ENCODE assay signal across 9 mouse cellular contexts in genomic region chr8:119837553-119838071, GRCm38 (mm10). TPM values are rescaled to one million over a fixed set of nuclear protein-coding genes. Genes with fewer than 3 reads are reported as not detected.
DNase-seq lines count a peak whose midpoint lies in the region; ATAC-seq and TF ChIP-seq lines count a peak whose summit lies in the region.
"Had no signal": no experiment of that assay in that cellular context is flagged by ENCODE, and none has a peak within 500 bp of the region (broad histone marks: within the 10 kb centered on the region; RNA-seq: fewer than 3 reads in every experiment).

No protein-coding gene starts in this region.

- peak overlapping the region; percentile 5; the same call in 1 of the 2 replicates for H3K9ac ChIP-seq in intestine, embryonic 14.5 days (ENCODE audit: low read length)
- H3K9ac ChIP-seq in midbrain, embryonic 12.5 days (replicated peaks), result peak overlapping the region; percentile 41

- H3K4me3 ChIP-seq in spleen, adult 2 months (ENCODE audit: extremely low read depth, insufficient read depth, insufficient read length), result peak overlapping the region; percentile 95
- peak overlapping the region; percentile 75; the same call in 1 of the 2 replicates for H3K4me3 ChIP-seq in intestine, embryonic 14.5 days (ENCODE audit: low read depth, low read length)
- peak overlapping the region; percentile 70 for H3K4me3 ChIP-seq in midbrain, embryonic 12.5 days
- H3K4me3 ChIP-seq: myocyte had no signal

- peaks cover 33% of the 10 kb centered on the region for H3K4me1 ChIP-seq in spleen, adult 2 months (ENCODE audit: control insufficient read depth, insufficient read depth, insufficient read length)
- peaks cover 48% of the 10 kb centered on the region for H3K4me1 ChIP-seq in intestine, embryonic 14.5 days (replicated peaks; ENCODE audit: control insufficient read depth, insufficient read depth, low read length)
- H3K4me1 ChIP-seq in midbrain, embryonic 12.5 days, result peaks cover 67% of the 10 kb centered on the region

- H3K27ac ChIP-seq in spleen, adult 2 months (ENCODE audit: insufficient read depth, low read length), result peak overlapping the region; percentile 89
- H3K27ac ChIP-seq in intestine, embryonic 14.5 days (ENCODE audit: low read depth), result peak overlapping the region; percentile 51
- peak overlapping the region; percentile 58; the same call in 1 of the 2 replicates for H3K27ac ChIP-seq in midbrain, embryonic 12.5 days (replicated peaks)

- H3K9me3 ChIP-seq in intestine, embryonic 14.5 days (ENCODE audit: control insufficient read depth, low read length), result no peaks in the 10 kb centered on the region
- H3K9me3 ChIP-seq in midbrain, embryonic 12.5 days, result no peaks in the 10 kb centered on the region

- WGBS in spleen, adult 2 months, result 10% methylated on average over 10 of the region's 10 CpGs
- WGBS in intestine, embryonic 14.5 days, result 22% methylated on average over 10 of the region's 10 CpGs
- WGBS in midbrain, embryonic 12.5 days, result 51% methylated on average over 10 of the region's 10 CpGs

- H3K4me2 ChIP-seq in intestine, embryonic 14.5 days (ENCODE audit: low read length), result peak overlapping the region; percentile 88
- peak overlapping the region; percentile 85 for H3K4me2 ChIP-seq in midbrain, embryonic 12.5 days (replicated peaks)

- H3K36me3 ChIP-seq in spleen, adult 2 months (ENCODE audit: control insufficient read depth, insufficient read depth, low read length), result peaks cover 3% of the 10 kb centered on the region; the same call in 1 of the 2 replicates
- peaks cover 6% of the 10 kb centered on the region; the same call in 1 of the 2 replicates for H3K36me3 ChIP-seq in intestine, embryonic 14.5 days (ENCODE audit: control insufficient read depth, insufficient read depth, low read length)
- no peaks in the 10 kb centered on the region for H3K36me3 ChIP-seq in midbrain, embryonic 12.5 days

- TF ChIP-seq CTCF in spleen, adult 2 months (IDR thresholded peaks at IDR 0.05; ENCODE audit: extremely low read depth, insufficient read depth, insufficient read length, insufficient replicate concordance), result no peak

- ATAC-seq in intestine, embryonic 14.5 days (replicated peaks; ENCODE audit: low FRiP score, low TSS enrichment, low read depth), result no peak
- no peak for ATAC-seq in midbrain, embryonic 12.5 days (ENCODE audit: low FRiP score, low read depth)

- peak; percentile 35 for DNase-seq in adrenal gland, postnatal 10 days
- no peak for DNase-seq in adrenal gland, adult 2 months
- no peak for DNase-seq in spleen, adult 2 months (ENCODE audit: low read depth in 1 of 2, low spot score in 2 of 2)
- no peak for DNase-seq in spleen, postnatal 14 days (ENCODE audit: low spot score in 2 of 2)
- no peak for DNase-seq in intestine, embryonic 14.5 days (ENCODE audit: low spot score)
- DNase-seq in testis, postnatal 14 days (ENCODE audit: low spot score), result no peak
- no peak for DNase-seq in left cerebral cortex, adult 8-10 months (ENCODE audit: low spot score in 2 of 2)

- TF ChIP-seq POLR2A in spleen, adult 2 months (IDR thresholded peaks at IDR 0.05; ENCODE audit: low read depth, low read length), result no peak

- H3K27me3 ChIP-seq in spleen, adult 2 months (ENCODE audit: control insufficient read depth, insufficient read depth, low read length), result no peaks in the 10 kb centered on the region
- no peaks in the 10 kb centered on the region for H3K27me3 ChIP-seq in intestine, embryonic 14.5 days (replicated peaks; ENCODE audit: control insufficient read depth, insufficient read depth, low read length)
- peaks cover 4% of the 10 kb centered on the region; the same call in 1 of the 2 replicates for H3K27me3 ChIP-seq in midbrain, embryonic 12.5 days

RNA-seq across cellular contexts. Expression of gene Cotl1, which starts 2.7 kb away (rescaled TPM):
- 10 to 100 TPM; 68.0 to 77.5 TPM for total RNA-seq in adrenal gland, postnatal 10 days (2021)
- 10 to 100 TPM; 45.4 to 50.4 TPM for total RNA-seq in adrenal gland, adult 2 months (2021)
- 156 TPM in 2 replicates for polyA plus RNA-seq in adrenal gland, adult 2 months (2012; rRNA removed)
- 606 and 770 TPM in 2 replicates for polyA plus RNA-seq in spleen, adult 2 months (2012; rRNA removed)
- 410 and 468 TPM in 2 replicates for polyA plus RNA-seq in intestine, embryonic 14.5 days (2014; fragmentation: Nextera tagmentation; extraction: Ambion mirVana)
- 93.4 and 131 TPM in 2 replicates for polyA plus RNA-seq in midbrain, embryonic 12.5 days (2016; fragmentation: Nextera tagmentation; extraction: Ambion mirVana)
- 100 to 1,000 TPM in 1 of 4 experiments, 10 to 100 TPM in 3; 52.1 to 105 (median 68.9) TPM for total RNA-seq in left cerebral cortex, adult 8-10 months (2022)

RNA-seq across cellular contexts. Expression of gene Klhl36, which starts 24.5 kb away (rescaled TPM):
- 10 to 100 TPM in 1 of 2 experiments, 1 to 10 TPM in 1; 7.3 to 11.2 TPM for total RNA-seq in adrenal gland, postnatal 10 days (2021)
- 10 to 100 TPM in 1 of 2 experiments, 1 to 10 TPM in 1; 4.3 to 11.3 TPM for total RNA-seq in adrenal gland, adult 2 months (2021)
- polyA plus RNA-seq in adrenal gland, adult 2 months (2012; rRNA removed), result 19.8 and 25.5 TPM in 2 replicates
- polyA plus RNA-seq in spleen, adult 2 months (2012; rRNA removed), result 27.2 and 54.6 TPM in 2 replicates
- 12.9 and 14.0 TPM in 2 replicates for polyA plus RNA-seq in intestine, embryonic 14.5 days (2014; fragmentation: Nextera tagmentation; extraction: Ambion mirVana)
- 13.1 and 14.7 TPM in 2 replicates for polyA plus RNA-seq in midbrain, embryonic 12.5 days (2016; fragmentation: Nextera tagmentation; extraction: Ambion mirVana)
- total RNA-seq in left cerebral cortex, adult 8-10 months (2022), result 1 to 10 TPM; 7.4 to 8.6 (median 8.4) TPM

RNA-seq across cellular contexts. Expression of gene Tldc1, which starts 59.4 kb away (rescaled TPM):
- 10 to 100 TPM in 1 of 2 experiments, 1 to 10 TPM in 1; 8.7 to 12.0 TPM for total RNA-seq in adrenal gland, postnatal 10 days (2021)
- 10 to 100 TPM in 1 of 2 experiments, 1 to 10 TPM in 1; 8.4 to 12.7 TPM for total RNA-seq in adrenal gland, adult 2 months (2021)
- polyA plus RNA-seq in adrenal gland, adult 2 months (2012; rRNA removed), result 13.0 and 13.2 TPM in 2 replicates
- 4.8 and 6.2 TPM in 2 replicates for polyA plus RNA-seq in spleen, adult 2 months (2012; rRNA removed)
- 11.1 and 15.0 TPM in 2 replicates for polyA plus RNA-seq in intestine, embryonic 14.5 days (2014; fragmentation: Nextera tagmentation; extraction: Ambion mirVana)
- 10.3 and 13.3 TPM in 2 replicates for polyA plus RNA-seq in midbrain, embryonic 12.5 days (2016; fragmentation: Nextera tagmentation; extraction: Ambion mirVana)
- 10 to 100 TPM; 12.8 to 14.2 (median 13.6) TPM for total RNA-seq in left cerebral cortex, adult 8-10 months (2022)
